Mouse (Mus musculus): ENCODE data around the gene Dlg2.

Gene Dlg2

DNA sequence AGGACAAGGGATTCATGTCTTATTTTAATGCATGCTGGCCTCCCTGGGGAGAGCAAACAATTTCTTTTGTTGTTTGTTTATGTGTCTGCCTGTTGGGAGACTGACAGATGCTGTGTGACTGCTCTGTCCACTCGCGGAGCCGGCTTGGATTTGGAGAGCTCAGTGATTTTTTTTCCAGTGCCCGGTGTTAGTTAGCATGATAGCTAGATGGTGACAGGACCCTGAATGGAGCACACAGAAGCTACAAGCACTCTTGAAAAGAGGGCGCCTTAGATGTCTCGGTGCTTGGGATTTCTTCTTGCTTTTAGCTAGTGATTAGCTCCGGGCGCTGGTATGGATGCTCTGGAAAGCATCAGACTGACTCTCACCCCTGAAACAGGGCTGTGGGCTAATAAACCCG lies 786.5 kb downstream of the Dlg2 start:
- no peak for DNase-seq (ENCODE audit: low spot score in 2 of 2)

DNA sequence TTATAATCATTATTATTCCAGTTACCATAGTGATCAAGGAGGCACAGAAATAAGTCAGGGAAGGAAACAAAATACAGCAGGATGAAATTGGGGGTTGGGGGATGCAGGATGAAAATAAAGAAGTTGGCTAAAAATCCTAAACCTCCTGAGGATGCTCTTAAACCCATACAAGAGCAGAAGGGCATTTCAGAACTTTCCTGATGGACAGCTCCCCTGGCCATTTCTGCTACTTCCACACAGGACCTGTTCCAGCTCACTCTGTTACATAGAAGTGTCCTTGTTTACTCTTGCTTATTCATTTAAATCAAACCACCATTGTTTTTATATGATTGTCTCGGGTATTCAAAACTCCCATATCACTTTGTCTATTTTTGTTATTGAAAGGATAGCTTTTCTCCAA lies 791.3 kb downstream of the Dlg2 start:
- no peak for DNase-seq (ENCODE audit: low spot score in 2 of 2)

DNA sequence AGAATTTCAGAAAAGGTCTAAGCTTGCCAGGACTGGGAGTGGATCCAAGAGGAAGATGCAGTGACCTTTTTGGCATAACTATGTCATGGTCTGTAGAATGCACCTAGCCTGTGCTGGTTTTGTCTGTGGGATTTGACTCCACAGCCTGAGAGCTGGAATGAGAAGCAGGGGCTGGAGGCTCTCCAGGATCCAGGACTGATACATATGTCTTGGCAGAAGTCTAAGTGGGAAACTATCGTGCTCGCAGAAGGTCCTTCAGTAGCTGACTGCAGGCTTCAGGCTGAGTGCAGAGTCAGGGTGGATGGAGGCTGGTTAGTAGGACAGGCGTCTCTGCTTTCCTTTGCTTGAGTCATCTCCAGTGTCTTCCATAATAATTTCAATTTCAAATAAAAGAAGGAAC lies 807.7 kb downstream of the Dlg2 start:
- DNase-seq (ENCODE audit: low spot score in 2 of 2), result no peak

DNA sequence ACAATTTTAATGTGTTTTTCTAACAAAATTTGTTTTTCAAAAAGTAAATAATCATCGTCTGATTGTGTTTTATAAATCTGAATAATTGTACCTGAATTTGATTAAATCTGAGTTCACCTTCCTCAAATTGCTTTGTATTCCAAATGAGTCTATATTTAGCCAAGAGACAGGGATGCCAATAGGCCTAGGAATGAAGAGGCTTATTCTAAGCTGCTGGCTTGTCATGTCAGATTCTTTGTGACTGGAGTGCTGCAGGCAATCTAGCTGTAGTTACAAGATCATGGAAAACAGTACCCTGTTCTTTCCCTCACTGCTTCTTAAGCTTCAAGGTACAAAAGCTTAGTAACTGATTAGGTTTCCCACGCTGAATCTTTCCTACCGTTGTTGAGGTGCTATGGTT lies 811.9 kb downstream of the Dlg2 start:
- no peak for DNase-seq (ENCODE audit: low spot score in 2 of 2)

DNA sequence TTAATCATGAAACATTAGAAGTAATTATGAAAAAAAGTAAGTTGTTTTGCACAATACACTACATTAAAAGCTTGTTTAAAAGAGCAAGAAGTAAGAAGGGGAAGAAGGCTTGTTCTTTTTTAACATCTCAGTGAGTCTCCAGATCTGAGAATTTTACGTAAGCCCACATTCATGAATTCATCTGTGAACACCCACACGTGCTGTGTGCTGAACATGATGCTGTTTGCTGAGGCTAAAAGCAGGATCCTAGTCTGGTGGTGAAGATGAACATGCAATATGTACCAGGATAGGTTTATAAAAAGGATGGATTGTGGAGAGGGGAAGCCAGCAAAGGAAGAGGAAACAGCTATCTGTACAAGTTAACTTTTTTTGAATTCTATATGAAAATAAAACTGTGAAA lies 819.7 kb downstream of the Dlg2 start:
- no peak for DNase-seq (ENCODE audit: low spot score in 2 of 2)

DNA sequence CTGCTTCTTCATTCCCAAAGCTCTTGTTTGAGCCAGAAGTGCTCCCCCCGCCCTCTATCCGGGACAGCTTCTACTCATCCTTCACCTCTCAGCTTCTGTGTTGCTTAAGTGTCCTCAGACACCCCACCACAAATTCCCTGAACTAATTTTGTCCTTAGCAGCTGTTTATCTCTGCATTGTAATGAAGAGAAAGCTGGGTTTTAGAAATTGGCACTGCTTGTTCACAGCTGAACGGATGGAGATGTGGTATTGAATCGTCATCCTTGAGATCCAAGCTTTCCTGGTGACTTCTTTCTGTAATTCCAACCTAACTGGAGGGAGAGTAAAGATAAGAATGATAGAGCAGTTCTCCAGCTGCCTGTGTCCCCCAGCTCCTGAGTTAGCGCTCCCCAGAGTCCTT lies 834.7 kb downstream of the Dlg2 start:
- no peak for DNase-seq (ENCODE audit: low spot score in 2 of 2)

DNA sequence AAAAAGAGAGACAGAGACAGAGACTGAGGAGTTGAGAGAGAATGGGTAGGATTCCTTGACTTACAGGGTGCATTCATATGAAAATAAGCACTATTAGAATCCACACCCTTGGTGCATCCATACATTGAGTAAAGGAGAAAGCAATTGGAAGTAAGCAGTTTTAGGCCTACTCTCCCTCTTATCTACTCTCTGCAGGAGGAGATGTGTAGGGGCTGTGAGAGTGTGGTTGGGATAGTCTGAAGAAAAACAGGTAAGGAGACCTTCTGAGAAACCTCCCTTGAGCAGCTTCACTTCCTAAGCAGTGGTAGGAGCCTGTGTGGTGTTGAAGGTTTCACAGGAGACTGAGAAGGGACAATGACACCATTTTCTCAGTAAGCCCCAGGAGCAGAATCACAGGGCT lies 868.6 kb downstream of the Dlg2 start:
- no peak for DNase-seq (ENCODE audit: low spot score in 2 of 2)

DNA sequence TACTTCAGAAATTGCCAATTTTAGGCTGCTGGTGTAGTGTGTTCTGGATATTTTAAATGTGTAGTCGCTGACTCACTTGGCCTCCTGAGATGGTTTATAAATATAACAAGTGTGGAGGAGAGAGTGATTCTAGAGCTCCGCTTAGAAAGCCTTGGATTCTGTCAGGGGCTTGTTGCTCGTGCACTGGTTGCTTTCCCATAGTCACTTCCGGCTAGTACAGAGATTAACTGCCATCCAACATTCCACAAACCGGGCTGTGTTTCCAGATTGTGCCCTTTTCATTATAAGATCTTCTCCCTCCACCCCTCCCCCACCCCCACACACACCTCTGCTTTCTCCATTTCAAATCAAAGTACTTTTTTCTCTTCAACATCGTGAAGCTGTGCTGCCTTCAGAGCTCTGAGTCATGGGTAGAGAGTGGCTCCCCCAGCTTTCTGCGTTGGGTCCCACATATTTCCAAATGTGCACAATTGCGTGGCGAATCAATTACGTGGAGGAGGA lies 893.4 kb downstream of the Dlg2 start:
- no peak for DNase-seq (ENCODE audit: low spot score in 2 of 2)

DNA sequence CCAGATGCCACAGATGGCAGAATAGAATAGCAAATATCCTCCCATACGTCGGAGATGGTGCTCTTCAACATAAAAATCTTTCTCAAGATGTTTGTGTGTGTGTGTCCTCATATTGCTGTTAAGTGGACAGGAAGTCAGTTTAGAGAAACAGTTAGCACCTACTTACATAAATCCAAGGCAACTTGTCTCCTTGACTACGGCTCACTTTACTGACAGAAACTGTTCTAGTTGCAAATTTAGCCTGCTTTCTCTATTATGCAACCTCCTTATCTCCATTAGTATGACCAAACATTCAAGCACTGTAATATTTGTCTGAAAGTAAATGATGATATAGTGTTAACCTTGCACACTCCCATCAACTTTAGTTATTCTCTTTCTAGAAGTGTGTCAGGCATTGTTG lies 905.8 kb downstream of the Dlg2 start:
- DNase-seq (ENCODE audit: low spot score in 2 of 2), result no peak

DNA sequence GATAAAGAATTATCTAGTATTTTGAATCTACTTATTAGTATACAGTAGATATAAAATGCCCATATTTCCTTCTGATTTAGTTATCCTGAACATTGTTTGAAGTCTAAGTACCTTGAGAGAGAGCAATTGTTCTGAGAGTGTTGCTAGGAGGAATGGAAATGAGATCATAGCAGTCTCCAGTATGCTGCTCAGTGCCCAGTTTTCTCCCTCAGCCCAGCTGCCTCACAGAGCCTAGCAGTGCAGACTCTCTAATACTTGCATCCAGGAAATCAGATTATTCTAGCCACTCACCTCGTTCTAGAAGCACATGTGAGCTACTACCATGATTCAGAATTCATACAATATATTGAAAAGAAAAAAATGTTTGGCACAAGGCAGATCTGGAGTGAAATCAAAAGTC lies 907.4 kb downstream of the Dlg2 start:
- DNase-seq (ENCODE audit: low spot score in 2 of 2), result no peak

DNA sequence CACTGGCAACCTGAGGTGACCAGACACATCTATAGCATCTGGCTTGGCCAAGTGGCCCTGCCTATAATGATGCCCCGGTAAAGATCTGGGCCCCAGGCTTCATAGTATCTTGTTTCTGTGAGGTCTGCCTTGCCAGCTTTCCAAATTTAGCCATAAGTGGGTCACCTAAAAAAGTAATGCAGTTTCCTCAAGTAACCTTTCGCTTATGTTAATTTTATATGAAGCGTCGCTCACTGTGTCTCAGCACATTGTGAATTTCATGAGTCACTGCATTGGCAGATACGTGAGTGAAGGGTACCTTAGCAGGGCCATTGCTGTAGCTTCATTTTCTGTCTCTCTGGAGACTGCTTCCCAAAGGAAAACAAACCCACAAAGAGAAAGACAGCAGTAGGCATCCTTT lies 912.8 kb downstream of the Dlg2 start:
- DNase-seq (ENCODE audit: low spot score in 2 of 2), result no peak

DNA sequence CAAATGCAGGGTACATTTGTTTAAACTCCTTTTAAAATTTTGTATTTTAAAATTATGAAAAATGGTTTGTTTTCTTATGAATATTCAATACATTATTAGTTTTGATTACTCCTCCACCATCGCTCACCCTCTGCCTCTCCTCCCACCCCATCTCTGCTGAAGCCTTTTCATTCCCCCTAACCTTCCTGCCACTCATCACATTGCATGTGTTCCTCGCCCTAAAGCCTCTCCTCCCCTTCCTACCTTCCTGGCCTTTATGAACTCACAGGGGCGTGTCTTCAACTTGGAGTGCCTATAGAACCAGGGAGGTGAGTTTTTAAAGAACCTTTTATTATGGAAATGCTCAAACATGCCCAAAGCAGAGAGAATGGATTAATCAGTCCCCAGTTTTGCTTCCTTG lies 921.4 kb downstream of the Dlg2 start:
- no peak for DNase-seq (ENCODE audit: low spot score in 2 of 2)

DNA sequence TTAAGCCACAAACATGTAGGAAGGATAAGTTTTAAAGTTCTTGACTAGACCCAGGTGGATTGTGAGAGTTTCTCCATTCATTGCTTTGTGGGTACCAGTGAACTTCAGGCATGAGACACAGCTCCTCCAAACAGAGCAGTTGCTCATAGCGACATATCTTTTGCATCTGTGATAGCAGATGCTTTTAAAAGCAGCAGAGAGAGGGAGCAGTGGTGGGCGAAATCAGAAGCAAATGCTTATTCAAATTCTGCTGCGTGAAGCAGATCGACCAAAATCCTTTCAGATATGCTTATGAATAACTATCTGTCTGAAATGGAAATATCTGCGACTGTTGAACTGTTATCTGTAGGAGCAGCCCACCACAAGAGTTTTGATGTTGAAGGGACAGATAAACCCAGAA lies 935.6 kb downstream of the Dlg2 start:
- DNase-seq (ENCODE audit: low spot score in 2 of 2), result no peak

DNA sequence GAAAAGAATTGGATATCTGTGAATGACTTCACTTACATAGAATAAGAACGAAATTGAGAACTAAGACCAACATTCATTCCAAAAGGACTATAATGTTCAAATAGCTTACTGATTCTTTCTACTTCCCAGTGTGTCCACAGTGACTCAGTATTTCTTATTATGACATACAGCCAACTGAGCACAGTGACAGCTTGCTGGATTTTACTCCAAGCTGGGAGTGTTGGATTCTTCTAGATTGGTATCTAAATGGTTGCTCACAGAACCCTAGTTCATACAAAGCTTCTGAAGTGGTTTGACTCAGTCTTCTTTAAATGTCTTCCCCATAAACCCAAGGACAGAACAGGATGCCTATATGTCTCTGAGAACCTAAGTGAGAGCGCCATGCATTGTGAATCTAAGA lies 937.7 kb downstream of the Dlg2 start:
- DNase-seq (ENCODE audit: low spot score in 2 of 2), result no peak

DNA sequence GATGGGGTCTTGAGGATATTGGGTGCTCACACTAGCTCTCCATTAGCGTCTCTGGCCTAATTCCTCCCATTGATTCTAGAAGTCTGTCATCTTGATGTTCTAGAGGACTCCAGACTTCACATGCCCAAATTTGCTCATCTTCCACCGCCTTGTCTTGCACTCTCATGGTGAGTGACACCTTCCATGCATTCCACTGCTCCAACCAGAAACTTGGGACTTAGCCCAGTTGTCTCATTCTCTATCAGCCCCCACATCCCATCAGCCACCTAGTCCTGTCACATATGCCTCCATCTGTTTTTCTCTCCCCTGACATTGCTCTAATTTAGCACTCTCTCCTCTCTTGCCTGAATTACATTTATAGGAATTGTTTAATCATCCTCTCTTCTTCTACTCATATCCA lies 938.3 kb downstream of the Dlg2 start:
- no peak for DNase-seq (ENCODE audit: low spot score in 2 of 2)

DNA sequence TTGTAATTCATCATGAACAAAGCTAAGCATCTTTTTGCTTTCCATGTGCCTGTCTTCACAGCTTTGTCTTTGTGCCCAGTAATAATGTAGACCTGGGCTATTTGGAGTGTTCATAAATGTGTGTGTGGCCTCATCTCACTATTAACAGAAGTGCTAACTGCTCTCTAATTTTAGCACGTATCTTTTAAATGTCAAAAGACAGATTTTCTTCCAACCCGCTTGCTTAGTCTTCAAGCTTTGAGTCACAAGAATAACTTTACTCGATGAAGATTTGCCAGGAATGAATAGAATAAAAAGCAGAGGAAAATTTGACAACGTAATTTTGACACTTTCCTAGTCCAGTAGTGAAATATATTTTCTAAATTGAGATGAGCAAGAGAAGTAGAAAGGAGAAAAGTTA lies 943.7 kb downstream of the Dlg2 start:
- no peak for DNase-seq (ENCODE audit: low spot score in 2 of 2)

DNA sequence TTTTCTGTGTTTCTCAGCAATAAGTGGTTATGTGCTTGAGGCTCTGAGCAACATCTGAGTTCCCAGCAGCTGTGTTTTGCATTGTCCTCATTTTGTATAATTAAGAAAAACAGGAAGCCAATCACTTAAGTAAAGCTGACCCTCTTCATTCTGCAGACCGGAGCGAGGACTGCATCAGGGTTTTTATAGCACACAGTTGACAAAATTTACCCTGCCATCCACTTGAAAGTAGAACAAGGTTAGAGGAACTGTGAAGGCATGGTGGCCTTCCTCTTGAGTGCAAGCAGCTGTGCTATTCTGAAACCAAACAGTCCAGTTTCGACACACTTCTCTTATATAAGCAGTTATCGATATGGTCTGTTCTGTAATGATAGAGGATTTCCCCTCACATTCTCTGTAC lies 947.3 kb downstream of the Dlg2 start:
- DNase-seq (ENCODE audit: low spot score in 2 of 2), result no peak

DNA sequence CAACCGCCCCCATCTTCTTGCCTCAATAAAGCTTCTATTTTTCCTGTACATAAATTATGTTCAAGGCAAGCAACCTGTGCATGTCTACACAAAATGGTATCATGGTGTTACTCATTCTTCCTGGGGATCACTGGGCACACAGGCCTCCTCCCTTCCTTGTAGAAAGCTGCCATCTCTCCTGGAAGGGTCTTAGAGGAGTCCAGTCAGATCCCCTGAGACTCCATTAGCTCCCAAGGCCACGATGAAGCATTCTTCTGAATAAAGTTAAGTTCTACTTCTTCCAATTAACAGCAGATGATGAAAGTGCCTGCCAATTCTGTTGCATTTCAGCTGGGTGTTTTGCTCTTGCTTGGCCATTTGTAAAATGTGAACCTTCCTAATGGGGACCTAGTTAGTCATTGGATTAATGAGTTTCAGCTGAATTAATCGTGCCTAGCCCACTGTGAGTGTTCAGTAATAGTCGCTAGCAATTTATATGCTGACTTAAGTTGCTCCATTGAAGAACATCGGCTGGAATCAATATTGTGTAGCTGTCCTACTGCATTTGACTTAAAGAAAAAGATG lies 953.3 kb downstream of the Dlg2 start:
- DNase-seq (ENCODE audit: low spot score in 2 of 2), result no peak

DNA sequence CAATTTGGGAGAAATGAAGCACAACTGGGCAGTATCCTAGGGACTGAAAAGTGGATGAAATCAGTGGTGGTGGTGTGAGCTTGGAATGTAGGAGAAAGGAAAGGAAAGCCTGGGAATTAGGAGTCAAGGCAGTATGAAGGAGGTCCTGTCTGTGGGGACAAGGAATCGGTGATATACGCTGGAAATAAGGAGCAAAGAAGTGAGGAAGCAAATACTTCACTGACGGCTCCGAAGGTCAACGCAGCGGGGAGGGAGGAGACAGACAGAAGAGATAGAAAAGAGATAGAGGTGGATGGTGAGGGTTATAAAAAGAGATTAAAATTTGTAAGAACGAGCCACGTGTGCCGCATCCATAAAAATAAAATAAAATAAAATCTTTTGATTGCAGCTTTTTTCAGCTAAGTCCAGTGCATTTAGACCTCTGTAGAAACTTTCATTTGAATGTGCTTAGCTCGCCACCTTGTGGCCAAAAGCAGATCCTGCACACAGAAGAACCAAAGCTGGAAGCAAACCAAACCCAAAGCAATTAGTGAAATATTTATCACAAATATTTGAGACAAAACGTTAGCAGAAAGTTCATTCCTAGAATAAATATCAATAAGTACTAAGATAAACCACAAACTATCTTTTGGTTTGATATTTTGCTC lies 955.2 kb downstream of the Dlg2 start:
- DNase-seq (ENCODE audit: low spot score in 2 of 2), result no peak

DNA sequence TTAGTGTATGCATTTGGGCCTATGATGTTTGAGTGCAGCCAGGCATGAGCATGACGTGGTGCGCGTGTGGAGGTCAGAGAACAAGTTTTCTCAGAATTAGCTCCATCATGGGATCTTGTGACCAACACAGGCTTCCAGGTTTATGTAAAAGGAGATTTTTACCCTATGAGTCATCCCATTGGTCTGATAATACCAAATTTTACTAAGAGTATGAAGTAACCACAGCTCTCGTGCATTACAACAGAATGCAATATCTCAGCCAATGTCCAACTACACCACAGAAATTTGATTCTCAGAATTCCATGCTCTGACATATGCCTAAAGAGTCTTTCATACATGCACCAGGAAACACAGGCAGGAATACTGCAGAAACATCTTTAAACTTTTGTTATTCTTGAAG lies 956.1 kb downstream of the Dlg2 start:
- DNase-seq (ENCODE audit: low spot score in 2 of 2), result no peak

DNA sequence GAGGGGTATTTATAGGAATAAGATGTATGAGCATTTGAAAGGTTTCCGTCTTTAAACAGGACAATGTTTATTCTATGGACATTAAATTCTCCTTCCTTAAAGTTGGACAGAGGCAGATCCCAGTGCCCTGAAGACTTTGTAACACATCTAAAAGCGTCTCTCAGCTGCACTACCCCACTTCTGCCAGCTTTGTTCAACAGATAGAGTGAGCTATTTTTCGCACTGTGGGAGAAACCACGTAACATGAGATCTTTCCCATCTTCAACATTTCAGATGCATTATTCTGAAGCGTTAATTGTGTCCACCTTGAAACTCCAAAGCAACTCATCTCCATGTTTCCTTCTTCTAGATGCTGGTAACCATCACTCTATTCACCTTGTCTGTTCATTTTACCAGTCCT lies 958.3 kb downstream of the Dlg2 start:
- no peak for DNase-seq (ENCODE audit: low spot score in 2 of 2)

DNA sequence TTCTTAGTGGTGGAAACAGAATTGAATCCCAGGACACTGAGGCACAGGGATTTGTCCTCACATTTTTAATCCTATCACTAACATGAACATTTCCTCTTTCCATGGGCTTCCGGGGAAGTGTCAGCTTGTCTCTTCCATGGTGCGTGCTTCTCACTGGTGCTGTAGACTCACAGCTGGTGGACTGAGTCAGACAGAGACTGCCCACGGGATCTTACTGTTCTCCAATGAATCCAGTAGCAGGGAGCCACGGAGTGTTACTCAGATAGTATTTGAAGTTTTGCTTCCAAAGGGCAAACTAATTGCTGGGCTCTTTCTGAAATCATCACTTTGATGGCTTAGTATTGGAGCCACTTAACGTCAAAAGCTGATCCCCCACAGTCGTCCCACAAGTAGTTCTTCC lies 963.9 kb downstream of the Dlg2 start:
- DNase-seq (ENCODE audit: low spot score in 2 of 2), result no peak

DNA sequence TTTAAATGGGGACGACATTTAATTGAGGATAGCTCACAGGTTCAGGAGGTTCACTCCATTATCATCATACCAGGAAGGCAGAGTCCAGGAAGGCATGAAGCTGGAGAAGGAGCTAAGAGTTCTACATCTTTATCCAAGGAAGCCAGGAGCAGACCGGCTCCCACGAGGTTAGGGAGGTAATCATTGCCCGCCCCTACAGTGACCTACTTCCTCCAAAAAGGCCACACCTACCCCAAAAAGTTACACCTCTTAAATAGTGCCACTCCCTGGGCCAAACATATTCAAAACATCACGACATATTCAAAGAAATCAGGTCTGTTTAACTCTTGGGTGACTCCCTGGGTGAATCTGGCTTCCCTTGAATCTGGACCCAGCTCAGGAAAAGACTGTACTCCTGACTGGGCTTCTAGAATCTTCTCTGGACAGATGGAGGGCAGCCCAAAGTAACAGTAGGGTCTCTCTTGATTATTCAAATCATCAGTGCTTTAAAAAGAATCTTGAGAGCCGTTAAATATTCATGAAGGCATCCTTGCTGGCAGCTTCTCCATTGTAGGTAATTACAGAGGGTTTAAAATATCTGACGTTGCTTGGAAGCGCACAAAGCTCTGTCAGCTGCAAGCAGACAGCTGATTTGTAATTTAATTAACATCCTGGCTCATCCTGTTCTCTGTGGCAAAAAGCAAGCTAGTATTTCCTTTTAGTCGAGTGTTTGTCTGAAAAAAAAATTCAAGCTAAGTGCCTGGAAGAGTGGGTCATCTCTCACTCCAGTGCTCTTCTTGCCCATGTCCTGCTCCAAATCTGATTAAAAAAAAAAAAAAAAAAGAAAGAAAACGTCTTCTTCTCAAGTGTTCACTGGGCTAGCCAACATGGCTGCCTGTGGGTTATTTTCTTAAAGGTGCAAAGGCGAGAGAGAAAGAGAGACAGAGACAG lies 966.2 kb downstream of the Dlg2 start:
- DNase-seq (ENCODE audit: low spot score in 2 of 2), result no peak
